Mouse (Mus musculus) limb, embryonic 13.5 days (tissue): ENCODE measurements at regions not wholly inside any gene's neighbourhood (a gene's known extent, or its start where the extent isn't known, plus 50 kb on each side); places are given as distances from the start of the nearest gene placed in this dataset.

Source experiments
- ATAC-seq: fragments of 200-750 bp; cut with Nextera tagmentation; 2 replicates; pipeline ENCODE4 v1.8.0; 2017; ENCODE audit warnings: low read depth, moderate number of reproducible peaks, moderate TSS enrichment; ENCODE audit not compliant: low FRiP score
- H3K27ac ChIP-seq: fragments of 300-500 bp; sonication (generic); 2 replicates; pipeline ENCODE4 v1.5.1; 2015; ENCODE audit warnings: inconsistent platforms, mild to moderate bottlenecking, moderate library complexity
- H3K27me3 ChIP-seq: fragments of 300-500 bp; sonication (generic); 2 replicates; pipeline ENCODE4 v1.6.1; 2015; ENCODE audit warnings: mild to moderate bottlenecking, inconsistent platforms
- H3K36me3 ChIP-seq: fragments of 300-500 bp; sonication (generic); 2 replicates; pipeline ENCODE4 v1.6.1; 2015; ENCODE audit warnings: inconsistent platforms, mild to moderate bottlenecking, moderate library complexity
- H3K4me1 ChIP-seq: fragments of 300-500 bp; sonication (generic); 2 replicates; pipeline ENCODE4 v1.6.1; 2015; ENCODE audit warnings: inconsistent platforms
- H3K4me2 ChIP-seq: fragments of 300-500 bp; sonication (generic); replicated peaks from 2 replicates; pipeline ENCODE4 v1.6.1; 2015; ENCODE audit warnings: inconsistent platforms, mild to moderate bottlenecking, moderate library complexity
- H3K4me3 ChIP-seq: fragments of 300-500 bp; sonication (generic); 2 replicates; pipeline ENCODE4 v1.5.1; 2015; ENCODE audit warnings: moderate library complexity, mild to moderate bottlenecking, inconsistent platforms
- H3K9ac ChIP-seq: fragments of 300-500 bp; sonication (generic); 2 replicates; pipeline ENCODE4 v1.6.1; 2015; ENCODE audit warnings: mild to moderate bottlenecking, inconsistent platforms
- H3K9me3 ChIP-seq: fragments of 300-500 bp; sonication (generic); 2 replicates; pipeline ENCODE4 v1.6.1; 2016; ENCODE audit warnings: inconsistent platforms
- WGBS: fragments of 180-500 bp; shearing (Covaris S2); methylation state at CpG from one replicate; pipeline ENCODE4 v1.1.7; 2015; 5-methylcytosine and 5-hydroxymethylcytosine counted together

DNA sequence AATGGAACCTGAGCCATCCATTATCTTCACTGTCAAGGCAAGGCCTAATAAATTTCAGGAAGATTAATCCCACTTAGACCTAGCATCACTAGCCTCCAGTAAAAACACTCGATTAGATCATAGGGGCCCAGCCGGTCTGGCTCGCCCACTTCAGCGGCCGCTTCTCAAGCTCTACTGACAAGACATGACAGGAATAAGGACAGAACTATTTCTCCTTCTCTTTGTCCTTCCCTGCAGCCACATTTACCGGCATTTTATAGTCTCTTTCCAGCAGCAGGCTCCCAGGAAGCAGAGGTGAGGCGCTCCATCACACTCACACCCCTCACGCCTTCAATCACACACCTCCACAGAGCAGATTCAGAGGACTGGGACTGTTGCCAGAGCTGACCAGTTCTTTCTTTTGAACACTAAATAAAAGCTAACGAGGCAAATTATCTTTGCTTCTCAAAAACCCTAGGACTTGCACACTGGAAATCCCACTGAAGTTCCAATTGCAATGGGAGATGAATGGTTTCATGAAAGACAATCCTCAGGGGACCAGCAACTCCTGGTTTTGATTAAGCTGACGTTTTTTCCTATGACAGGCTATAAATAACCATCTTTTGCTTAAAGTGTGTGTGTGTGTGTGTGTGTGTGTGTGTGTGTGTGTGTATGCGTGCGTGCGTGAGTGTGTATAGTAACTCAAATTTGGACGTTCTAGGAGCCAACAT is 184.6 kb downstream of the Sox4 start:
- Histone ChIP-seq H3K9me3 (no peaks in the 10 kb centered on the region), H3K4me1 (peaks cover 39% of the 10 kb centered on the region), H3K27me3 (no peaks in the 10 kb centered on the region), H3K9ac (peak overlapping the region; percentile 46; the same call in 1 of the 2 replicates), H3K4me3 (no peak overlapping the region), H3K4me2 (peak overlapping the region; percentile 39; the same call in 1 of the 2 replicates), H3K36me3 (no peaks in the 10 kb centered on the region), H3K27ac (no peak overlapping the region)
- 20% methylated on average over 14 of the region's 14 CpGs for WGBS
- 0 out of 2 replicates have a peak, but pooled peaks have one; percentile 24 for ATAC-seq

- 89% methylated on average over 2 of the region's 2 CpGs for WGBS
These were observed 191.0 kb downstream of the Sox4 start for GRCm38 (mm10) chr13:28762555-28762954.

GRCm38 (mm10) chr13:28759026-28759425 is 194.5 kb downstream of the Sox4 start:
- Histone ChIP-seq H3K9ac (no peak overlapping the region), H3K27ac (peak overlapping the region; percentile 3; the same call in 1 of the 2 replicates), H3K27me3 (no peaks in the 10 kb centered on the region), H3K4me1 (peaks cover 62% of the 10 kb centered on the region), H3K4me3 (no peak overlapping the region), H3K9me3 (no peaks in the 10 kb centered on the region), H3K4me2 (no peak overlapping the region), H3K36me3 (no peaks in the 10 kb centered on the region)
- ATAC-seq = no peak
- WGBS = 20% methylated on average over 3 of the region's 3 CpGs

More at GRCm38 (mm10) chr13:28762555-28762954, 191.0 kb downstream of the Sox4 start:
- Histone ChIP-seq H3K9me3 (no peaks in the 10 kb centered on the region), H3K9ac (no peak overlapping the region), H3K27me3 (no peaks in the 10 kb centered on the region), H3K4me2 (no peak overlapping the region), H3K4me3 (no peak overlapping the region), H3K4me1 (peaks cover 31% of the 10 kb centered on the region), H3K36me3 (no peaks in the 10 kb centered on the region), H3K27ac (no peak overlapping the region)
- ATAC-seq = no peak

GRCm38 (mm10) chr13:28757846-28758522 is 195.5 kb downstream of the Sox4 start:
- peak; percentile 86 for ATAC-seq
- H3K4me2 ChIP-seq = peak overlapping the region; percentile 73
- no peaks in the 10 kb centered on the region for H3K36me3 ChIP-seq
- peaks cover 68% of the 10 kb centered on the region for H3K4me1 ChIP-seq
- no peaks in the 10 kb centered on the region for H3K27me3 ChIP-seq
- 0% methylated on average over 13 of the region's 13 CpGs for WGBS
- peak overlapping the region; percentile 39 for H3K4me3 ChIP-seq
- peak overlapping the region; percentile 95 for H3K27ac ChIP-seq
- peak overlapping the region; percentile 63 for H3K9ac ChIP-seq
- no peaks in the 10 kb centered on the region for H3K9me3 ChIP-seq

DNA sequence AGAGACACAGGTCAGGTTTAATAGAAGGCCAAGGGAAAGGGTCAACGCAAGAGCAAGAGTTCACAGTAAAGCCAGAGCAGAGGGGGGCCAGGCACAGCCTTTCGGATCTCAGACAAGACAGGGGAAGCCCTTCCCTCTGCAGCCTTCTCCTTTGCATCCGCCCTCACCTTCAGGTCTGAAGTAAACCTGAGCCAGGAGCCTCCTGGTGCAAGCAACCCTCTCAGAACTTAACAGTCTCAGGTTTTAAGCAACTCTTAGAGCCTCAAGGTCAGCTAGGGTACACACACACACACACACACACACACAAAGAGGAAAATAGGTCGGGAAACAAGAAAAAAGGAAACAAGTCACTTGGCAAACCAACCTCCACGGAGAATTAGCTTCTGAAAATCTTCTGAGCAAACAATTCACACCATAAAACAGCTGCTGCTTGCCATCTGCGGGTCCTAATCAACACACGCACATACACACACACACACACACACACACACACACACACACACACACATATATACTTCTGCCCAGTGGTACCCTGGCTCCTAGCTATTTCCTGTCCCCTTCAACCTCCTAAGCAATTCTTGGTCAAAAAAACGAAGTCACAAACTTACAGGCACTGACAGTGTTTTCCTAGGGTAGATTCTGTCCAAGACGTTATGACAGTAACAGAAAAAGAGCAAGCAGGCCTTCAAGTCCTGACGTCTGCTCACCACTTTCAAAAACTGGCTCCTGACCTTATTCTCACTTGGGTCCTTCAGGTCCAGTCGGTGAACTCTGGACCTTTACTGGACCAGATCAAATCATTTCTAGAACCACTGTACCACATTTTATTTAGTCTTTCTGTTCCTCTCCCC is 196.4 kb downstream of the Sox4 start:
- peak overlapping the region; percentile 8 for H3K9ac ChIP-seq
- peak overlapping the region; percentile 73 for H3K4me2 ChIP-seq
- no peaks in the 10 kb centered on the region for H3K36me3 ChIP-seq
- H3K4me1 ChIP-seq = peaks cover 68% of the 10 kb centered on the region
- no peaks in the 10 kb centered on the region for H3K9me3 ChIP-seq
- ATAC-seq = no peak
- peak overlapping the region; percentile 39 for H3K4me3 ChIP-seq
- no peaks in the 10 kb centered on the region for H3K27me3 ChIP-seq
- 11% methylated on average over 11 of the region's 11 CpGs for WGBS
- H3K27ac ChIP-seq = peak overlapping the region; percentile 95

DNA sequence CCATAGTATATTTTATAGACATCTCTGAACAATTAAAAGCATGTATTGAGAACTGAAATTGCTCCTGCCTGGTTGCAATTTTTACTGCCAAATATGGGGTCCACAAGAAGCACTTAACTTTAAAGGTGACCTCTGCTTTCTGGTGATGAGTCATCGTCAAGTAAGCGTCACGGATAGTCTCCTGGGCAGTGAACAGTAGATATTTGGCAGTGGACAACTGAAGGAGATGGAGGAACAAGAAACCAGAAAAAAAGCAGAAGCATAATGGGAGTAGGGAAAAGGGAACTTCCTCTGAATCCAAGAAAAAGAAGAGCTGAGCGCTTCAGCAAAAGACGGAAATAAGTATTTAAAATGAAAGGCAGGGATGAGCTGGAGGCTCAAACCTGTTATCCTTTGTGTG is 199.3 kb downstream of the Sox4 start:
- no peaks in the 10 kb centered on the region for H3K9me3 ChIP-seq
- peaks cover 53% of the 10 kb centered on the region for H3K4me1 ChIP-seq
- H3K4me3 ChIP-seq = no peak overlapping the region
- WGBS = 60% methylated on average over 5 of the region's 5 CpGs
- no peaks in the 10 kb centered on the region; the same call in 1 of the 2 replicates for H3K36me3 ChIP-seq
- no peak for ATAC-seq
- no peaks in the 10 kb centered on the region for H3K27me3 ChIP-seq
- no peak overlapping the region for H3K27ac ChIP-seq
- no peak overlapping the region for H3K9ac ChIP-seq
- H3K4me2 ChIP-seq = no peak overlapping the region

DNA sequence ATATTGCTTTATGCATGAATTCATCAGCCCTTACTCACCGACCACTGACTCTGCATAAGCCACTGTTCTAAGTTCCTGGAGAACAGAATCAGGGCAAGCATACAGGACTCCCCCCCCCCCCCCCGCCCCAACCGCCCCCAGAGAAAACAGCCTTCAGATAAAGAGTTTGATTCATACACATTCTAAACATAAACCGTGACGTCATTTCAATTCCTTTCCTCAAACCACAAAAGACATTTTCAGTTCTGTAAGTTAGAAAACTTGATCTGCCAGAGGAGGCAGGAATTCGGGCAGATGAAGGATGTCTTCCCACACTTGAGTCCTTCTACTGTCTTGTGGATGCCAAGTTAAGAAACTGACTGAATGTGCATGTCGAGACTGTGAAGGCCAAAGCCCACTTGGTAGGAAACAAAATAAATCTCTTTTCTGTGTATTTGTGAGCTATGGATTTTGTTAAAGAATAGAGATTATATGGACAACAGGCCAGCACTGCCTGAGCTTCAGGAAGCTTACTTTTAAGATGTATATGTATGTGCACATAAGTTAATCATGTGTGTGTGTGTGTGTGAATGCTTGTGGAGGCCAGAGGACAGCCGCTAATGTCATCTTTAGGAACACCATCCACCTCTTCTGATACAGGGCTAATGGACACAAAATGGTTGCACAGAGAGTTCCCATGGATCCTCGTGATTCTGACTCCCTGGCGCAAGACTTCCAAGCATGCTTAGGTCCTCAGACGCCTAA is 202.4 kb downstream of the Sox4 start:
- Histone ChIP-seq H3K27ac (no peak overlapping the region), H3K4me2 (no peak overlapping the region), H3K9ac (no peak overlapping the region), H3K27me3 (no peaks in the 10 kb centered on the region), H3K9me3 (no peaks in the 10 kb centered on the region), H3K36me3 (no peaks in the 10 kb centered on the region; the same call in 1 of the 2 replicates), H3K4me3 (no peak overlapping the region), H3K4me1 (peaks cover 25% of the 10 kb centered on the region)
- ATAC-seq = no peak
- 80% methylated on average over 11 of the region's 11 CpGs for WGBS

DNA sequence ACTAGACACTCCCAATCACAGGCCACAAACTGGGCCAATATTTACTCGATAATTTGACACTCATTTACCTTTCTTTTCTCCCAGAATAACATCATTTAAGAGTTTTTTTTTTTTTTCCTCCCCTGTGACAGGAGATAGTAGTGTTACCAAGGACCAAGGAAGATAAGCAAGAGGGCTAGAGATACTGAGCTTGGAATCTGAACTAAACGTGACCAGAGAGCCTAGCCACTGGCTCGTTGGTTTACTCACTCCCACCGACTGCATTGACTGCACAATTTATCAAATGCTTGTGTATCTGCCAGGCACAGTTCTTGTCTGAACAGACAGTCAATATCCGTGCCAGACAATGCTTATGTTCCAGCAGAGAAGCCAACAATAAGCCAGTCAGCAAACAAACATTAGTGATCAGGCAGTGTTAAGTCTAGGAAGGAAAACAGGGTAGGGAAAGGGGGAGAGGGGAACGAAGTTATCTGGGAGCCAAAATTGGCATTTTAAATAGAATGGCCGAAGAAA is 213.3 kb downstream of the Sox4 start:
- Histone ChIP-seq H3K36me3 (0 out of 2 replicates have a peak, but pooled peaks cover 3% of the 10 kb centered on the region), H3K9me3 (no peaks in the 10 kb centered on the region), H3K9ac (no peak overlapping the region), H3K4me3 (no peak overlapping the region), H3K27me3 (no peaks in the 10 kb centered on the region), H3K4me1 (peaks cover 24% of the 10 kb centered on the region), H3K27ac (no peak overlapping the region), H3K4me2 (no peak overlapping the region)
- WGBS = 71% methylated on average over 7 of the region's 7 CpGs
- no peak for ATAC-seq

- Histone ChIP-seq H3K27me3 (no peaks in the 10 kb centered on the region), H3K4me1 (peaks cover 24% of the 10 kb centered on the region), H3K9me3 (no peaks in the 10 kb centered on the region), H3K9ac (no peak overlapping the region), H3K36me3 (0 out of 2 replicates have a peak, but pooled peaks cover 3% of the 10 kb centered on the region), H3K27ac (peak overlapping the region; percentile 72; the same call in 1 of the 2 replicates), H3K4me2 (no peak overlapping the region), H3K4me3 (no peak overlapping the region)
- ATAC-seq = peak; percentile 39; the same call in 1 of the 2 replicates
- 27% methylated on average over 8 of the region's 8 CpGs for WGBS
These were observed 215.1 kb downstream of the Sox4 start for GRCm38 (mm10) chr13:28738160-28739100.

DNA sequence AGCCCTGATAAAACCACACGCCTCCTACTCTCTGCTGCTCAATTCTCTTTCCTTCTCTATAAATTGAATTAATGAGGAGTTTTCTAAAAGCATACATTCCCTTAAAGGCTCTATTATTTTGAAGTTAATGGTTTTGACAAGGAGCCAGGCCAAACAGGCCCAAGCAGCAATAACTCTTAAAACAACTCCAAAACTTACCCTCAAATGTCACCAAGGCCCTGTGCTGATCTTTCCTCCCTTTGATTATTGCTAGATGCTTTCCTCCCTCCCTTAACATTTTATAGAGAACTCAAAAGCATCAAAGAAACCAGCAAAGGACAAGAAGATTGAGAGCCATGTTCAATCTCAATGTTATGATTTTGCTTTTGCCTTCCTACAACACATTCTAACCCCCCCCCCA is 221.0 kb downstream of the Sox4 start:
- Histone ChIP-seq H3K4me3 (no peak overlapping the region), H3K4me2 (no peak overlapping the region), H3K9ac (no peak overlapping the region), H3K4me1 (peaks cover 46% of the 10 kb centered on the region), H3K9me3 (no peaks in the 10 kb centered on the region), H3K27ac (peak overlapping the region; percentile 55; the same call in 1 of the 2 replicates), H3K36me3 (no peaks in the 10 kb centered on the region), H3K27me3 (no peaks in the 10 kb centered on the region)
- ATAC-seq = no peak
- 30% methylated on average over 1 of the region's 1 CpGs for WGBS
